Mouse (Mus musculus) heart, embryonic 16.5 days (tissue): ENCODE data around the gene Tmem138. TPM values are rescaled to one million over a fixed set of nuclear protein-coding genes. Genes with fewer than 3 reads are reported as not detected.
A peak's percentile ranks its signal among the peaks of the same experiment; 100 is the strongest.
"Not testable (repeated sequence)": the region's sequence is repeated elsewhere in the genome, so short reads cannot be mapped to it uniquely, and the experiment has no call there.

Experiments
- ATAC-seq: fragments of 200-750 bp; cut with Nextera tagmentation; replicated peaks from 2 replicates; pipeline ENCODE4 v1.8.0; 2017; ENCODE audit warnings: moderate number of reproducible peaks; ENCODE audit not compliant: insufficient read depth, low FRiP score; ENCODE audit errors: extremely low read depth
- H3K27ac ChIP-seq: fragments of 300-500 bp; sonication (generic); 2 replicates; pipeline ENCODE4 v1.5.1; 2014; ENCODE audit warnings: mild to moderate bottlenecking, low read length, control low read depth, moderate library complexity
- H3K27me3 ChIP-seq: fragments of 300-500 bp; sonication (generic); 2 replicates; pipeline ENCODE4 v1.6.1; 2014; ENCODE audit warnings: low read length, mixed read lengths; ENCODE audit not compliant: control insufficient read depth, insufficient read depth
- H3K36me3 ChIP-seq: fragments of 300-500 bp; sonication (generic); 2 replicates; pipeline ENCODE4 v1.6.1; 2014; ENCODE audit not compliant: control insufficient read depth, insufficient read depth
- H3K4me1 ChIP-seq: fragments of 300-500 bp; sonication (generic); 2 replicates; pipeline ENCODE4 v1.6.1; 2014; ENCODE audit warnings: low read length, mixed read lengths; ENCODE audit not compliant: control insufficient read depth, insufficient read depth
- H3K4me2 ChIP-seq: fragments of 300-500 bp; sonication (generic); 2 replicates; pipeline ENCODE4 v1.6.1; 2014; ENCODE audit warnings: low read depth, mild to moderate bottlenecking, control low read depth, low read length
- H3K4me3 ChIP-seq: fragments of 300-500 bp; sonication (generic); 2 replicates; pipeline ENCODE4 v1.5.1; 2014; ENCODE audit warnings: mild to moderate bottlenecking, control low read depth, low read length
- H3K9ac ChIP-seq: fragments of 300-500 bp; sonication (generic); 2 replicates; pipeline ENCODE4 v1.6.1; 2014; ENCODE audit warnings: low read length, control low read depth
- H3K9me3 ChIP-seq: fragments of 300-500 bp; sonication (generic); replicated peaks from 2 replicates; pipeline ENCODE4 v1.6.1; 2016; ENCODE audit warnings: low read length; ENCODE audit not compliant: control insufficient read depth
- WGBS: fragments of 180-500 bp; shearing (Covaris S2); extraction: QIAGEN DNeasy Blood & Tissue Kit; methylation state at CpG from one replicate; pipeline ENCODE4 v1.1.7; 2014; 5-methylcytosine and 5-hydroxymethylcytosine counted together
- polyA plus RNA-seq: library from polyadenylated mRNA; unstranded; fragments of >200 nt; fragmentation: Nextera tagmentation; extraction: Ambion mirVana; gene quantifications from 2 replicates; pipeline ENCODE4 v1.2.1, GENCODE M21; 2015

Gene Tmem138
- polyA plus RNA-seq, 1 experiment from 2014 or later, result 25.1 TPM

DNA sequence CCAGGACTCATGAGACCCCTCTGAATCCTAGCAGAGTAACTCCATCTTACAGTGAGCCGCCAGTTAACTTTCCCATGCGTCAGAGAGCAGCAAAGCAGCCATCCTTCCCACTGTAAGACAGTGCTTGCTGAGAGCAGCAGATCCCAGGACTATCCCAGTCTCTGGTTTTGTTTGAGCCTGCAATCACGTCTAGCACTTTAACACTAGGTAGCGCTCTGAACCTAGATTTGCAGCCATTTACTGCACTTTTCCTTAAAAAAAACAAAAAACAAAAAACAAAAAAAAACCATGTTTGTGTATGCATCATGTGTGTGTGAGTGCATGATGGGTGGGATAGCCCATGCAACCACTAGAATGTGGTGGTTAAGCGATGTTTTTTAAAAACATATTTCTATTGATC lies 17.1 kb downstream of the Tmem138 start:
- Histone ChIP-seq H3K27me3 (no peaks in the 10 kb centered on the region), H3K36me3 (no peaks in the 10 kb centered on the region), H3K4me1 (peaks cover 8% of the 10 kb centered on the region), H3K9me3 (no peaks in the 10 kb centered on the region), H3K27ac (no peak overlapping the region), H3K9ac (no peak overlapping the region), H3K4me3 (no peak overlapping the region), H3K4me2 (no peak overlapping the region)
- ATAC-seq, result no peak
- WGBS, result 34% methylated on average over 5 of the region's 5 CpGs

DNA sequence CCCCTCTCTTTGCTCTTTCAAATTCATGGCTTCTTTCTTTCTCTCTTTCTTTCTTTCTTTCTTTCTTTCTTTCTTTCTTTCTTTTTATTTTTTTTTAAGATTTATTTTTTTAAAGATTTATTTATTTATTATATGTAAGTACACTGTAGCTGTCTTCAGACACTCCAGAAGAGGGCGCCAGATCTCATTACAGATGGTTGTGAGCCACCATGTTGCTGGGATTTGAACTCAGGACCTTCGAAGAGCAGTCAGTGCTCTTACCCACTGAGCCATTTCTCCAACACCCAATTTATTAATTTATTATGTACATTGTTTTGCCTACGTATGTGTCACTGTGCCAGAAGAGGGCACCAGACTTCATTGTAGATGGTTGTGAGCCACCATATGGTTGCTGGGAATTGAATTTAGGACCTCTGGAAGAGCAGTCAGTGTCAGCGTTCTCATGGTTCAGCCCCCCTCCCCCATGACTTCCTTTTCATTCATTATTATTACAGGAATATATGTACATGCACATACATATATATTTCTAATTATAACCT lies 19.3 kb downstream of the Tmem138 start:
- H3K36me3 ChIP-seq, H3K9me3 ChIP-seq, ATAC-seq, H3K27ac ChIP-seq, H3K27me3 ChIP-seq, H3K9ac ChIP-seq, H3K4me1 ChIP-seq, H3K4me2 ChIP-seq, H3K4me3 ChIP-seq: not testable (repeated sequence)
- 77% methylated on average over 4 of the region's 4 CpGs for WGBS

DNA sequence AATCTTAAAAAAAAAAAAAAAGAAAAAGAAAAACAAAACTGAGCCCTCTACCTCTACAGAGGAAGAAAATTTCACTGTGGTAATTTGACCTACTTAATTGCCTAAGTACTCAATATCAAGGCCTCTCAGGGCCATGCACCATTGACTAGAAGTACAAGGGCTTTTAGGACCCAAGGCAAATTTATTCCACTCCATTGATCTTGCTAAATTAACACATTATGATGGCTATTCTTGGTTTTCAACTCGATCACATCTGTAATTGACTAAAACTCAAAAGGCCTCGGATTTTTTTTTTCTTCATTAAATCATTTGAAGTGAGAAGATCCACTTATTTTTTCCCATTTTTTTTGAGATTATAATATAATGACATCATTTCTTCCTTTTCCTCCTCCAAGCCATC lies 19.7 kb downstream of the Tmem138 start:
- Histone ChIP-seq H3K4me1 (peaks cover 8% of the 10 kb centered on the region), H3K27ac (no peak overlapping the region), H3K36me3 (no peaks in the 10 kb centered on the region), H3K9me3 (no peaks in the 10 kb centered on the region), H3K4me2 (no peak overlapping the region), H3K9ac (no peak overlapping the region), H3K4me3 (no peak overlapping the region), H3K27me3 (no peaks in the 10 kb centered on the region)
- no peak for ATAC-seq
- WGBS, result 75% methylated on average over 2 of the region's 2 CpGs

DNA sequence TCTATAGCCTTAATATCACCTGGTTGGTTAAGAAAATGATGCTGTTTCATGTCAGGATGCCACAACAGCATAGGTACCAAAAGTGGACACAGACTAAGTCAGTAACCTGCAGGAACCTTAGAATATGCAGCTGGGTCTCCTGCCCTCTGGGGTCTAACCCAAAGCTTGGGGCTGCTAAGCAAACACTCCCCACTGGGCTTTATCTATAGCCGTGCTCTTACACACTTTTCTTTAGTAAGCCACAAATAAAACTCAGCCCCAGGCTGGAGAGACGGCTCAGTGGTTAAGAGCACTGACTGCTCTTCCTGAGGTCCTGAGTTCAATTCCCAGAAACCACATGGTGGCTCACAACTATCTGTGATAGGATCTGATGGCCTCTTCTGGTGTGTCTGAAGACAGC lies 20.2 kb downstream of the Tmem138 start:
- H3K36me3 ChIP-seq, result no peaks in the 10 kb centered on the region
- WGBS, result 59% methylated on average over 2 of the region's 2 CpGs

DNA sequence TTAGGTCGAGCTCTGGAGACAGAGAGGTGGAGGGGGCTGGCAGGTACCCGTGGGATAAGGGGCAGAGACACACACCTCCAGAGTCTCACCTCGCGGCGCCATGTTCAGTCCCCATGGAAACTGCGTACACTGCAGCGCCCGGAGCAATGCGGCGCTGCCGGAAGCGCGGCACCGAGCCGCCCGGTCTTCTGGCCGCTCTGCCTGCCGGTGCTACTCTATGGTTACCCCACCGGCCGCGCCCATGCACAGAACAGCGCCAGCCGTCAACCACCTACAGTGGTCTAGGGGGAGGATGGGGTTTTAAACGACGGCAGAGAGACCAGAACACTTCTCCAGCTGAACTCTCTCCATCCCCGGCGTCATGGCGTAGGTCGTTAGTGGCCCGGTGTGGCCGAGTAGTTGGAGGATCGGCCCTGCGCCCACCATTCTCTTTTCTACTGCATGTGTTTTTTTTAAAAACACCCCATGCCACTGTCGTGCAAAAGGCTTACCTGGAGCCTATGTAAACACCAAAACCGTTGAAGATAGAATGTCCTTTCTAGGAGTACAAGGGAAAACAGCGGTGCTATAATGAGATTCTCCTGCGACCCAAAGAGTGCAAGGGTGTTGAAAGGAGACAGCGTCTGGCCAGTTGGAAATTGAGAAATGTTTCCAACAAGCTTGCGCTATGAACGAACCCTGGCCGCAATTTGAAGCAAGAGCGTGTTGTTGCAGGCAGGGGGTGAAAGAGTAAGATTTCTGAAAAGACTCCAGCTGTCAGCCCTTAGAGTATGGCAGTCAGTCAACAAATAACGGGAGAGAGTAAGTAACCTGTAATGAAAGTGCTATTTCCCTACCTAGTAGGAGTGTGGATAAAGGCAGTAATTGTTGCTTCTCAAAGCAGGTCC lies 21.3 kb downstream of the Tmem138 start, which contains the start of gene Tmem216:
Tmem216 (minus strand) TSS at position 615 of the 887 bp plus-strand sequence.
- H3K4me2 ChIP-seq, result peak within 1 kb of the TSS; percentile 85
- H3K27me3 ChIP-seq, result no peaks in the 10 kb centered on the region
- WGBS, result 1% methylated on average over 43 of the region's 43 CpGs
- peak within 1 kb of the TSS; percentile 74 for H3K4me3 ChIP-seq
- H3K4me1 ChIP-seq, result 0 out of 2 replicates have a peak, but pooled peaks cover 2% of the 10 kb centered on the region
- peak; percentile 94 for ATAC-seq
- H3K9ac ChIP-seq, result peak within 1 kb of the TSS; percentile 85
- H3K9me3 ChIP-seq, result no peaks in the 10 kb centered on the region
- peak within 1 kb of the TSS; percentile 80 for H3K27ac ChIP-seq
- H3K36me3 ChIP-seq, result peaks cover 7% of the 10 kb centered on the region; the same call in 1 of the 2 replicates

More for the DNA sequence above, 20.2 kb downstream of the Tmem138 start:
- ATAC-seq, result no peak
- Histone ChIP-seq H3K9ac (no peak overlapping the region), H3K4me2 (no peak overlapping the region), H3K27ac (no peak overlapping the region), H3K9me3 (no peaks in the 10 kb centered on the region), H3K4me1 (peaks cover 8% of the 10 kb centered on the region), H3K27me3 (no peaks in the 10 kb centered on the region), H3K4me3 (no peak overlapping the region)

DNA sequence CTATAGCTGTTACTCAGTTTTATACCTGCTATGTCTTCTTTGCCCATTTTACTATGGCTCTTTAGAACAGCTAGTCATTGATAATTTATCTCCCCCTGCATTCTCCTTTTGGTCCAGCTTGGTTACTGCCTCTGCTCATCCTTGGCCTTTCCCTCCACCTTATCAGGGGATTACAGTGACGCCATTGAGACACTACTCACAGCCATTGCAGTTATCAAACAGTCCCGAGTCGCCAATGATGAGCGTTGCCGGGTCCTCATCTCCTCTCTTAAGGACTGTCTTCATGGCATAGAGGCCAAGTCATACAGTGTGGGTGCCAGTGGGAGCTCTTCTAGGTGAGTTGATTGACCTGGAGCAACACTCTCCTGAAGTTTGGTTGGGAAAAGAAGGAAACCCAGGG lies 37.7 kb downstream of the Tmem138 start:
- WGBS, result 84% methylated on average over 5 of the region's 5 CpGs
- Histone ChIP-seq H3K27ac (no peak overlapping the region), H3K4me2 (no peak overlapping the region), H3K4me3 (no peak overlapping the region), H3K27me3 (no peaks in the 10 kb centered on the region), H3K9ac (no peak overlapping the region), H3K4me1 (no peaks in the 10 kb centered on the region), H3K9me3 (no peaks in the 10 kb centered on the region), H3K36me3 (peaks cover 70% of the 10 kb centered on the region)
- ATAC-seq, result no peak

DNA sequence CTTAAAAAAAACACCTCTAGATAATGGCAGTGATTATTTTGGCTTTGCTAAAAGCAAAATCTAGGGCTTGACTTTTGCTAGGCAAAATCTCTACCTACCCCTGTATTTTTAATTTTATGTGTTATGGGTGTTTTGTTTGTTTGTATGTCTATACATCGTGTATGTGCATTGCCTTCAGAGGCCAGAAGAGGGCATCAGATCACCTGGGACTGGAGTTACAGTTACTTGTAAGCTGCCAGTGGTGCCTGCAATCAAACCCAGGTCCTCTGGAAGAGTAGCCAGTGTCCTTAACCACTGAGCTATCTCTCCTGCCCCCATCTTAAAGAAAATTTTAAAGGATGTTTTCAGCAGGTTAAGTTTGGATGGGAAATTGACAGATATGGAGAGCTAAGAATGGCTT lies 47.1 kb downstream of the Tmem138 start:
- H3K9ac ChIP-seq, result no peak overlapping the region
- no peak overlapping the region for H3K27ac ChIP-seq
- WGBS, result 94% methylated on average over 1 of the region's 1 CpGs
- H3K4me3 ChIP-seq, result no peak overlapping the region
- no peak for ATAC-seq
- H3K36me3 ChIP-seq, result peaks cover 37% of the 10 kb centered on the region
- peaks cover 9% of the 10 kb centered on the region for H3K4me1 ChIP-seq
- no peak overlapping the region for H3K4me2 ChIP-seq
- H3K27me3 ChIP-seq, result no peaks in the 10 kb centered on the region
- no peaks in the 10 kb centered on the region for H3K9me3 ChIP-seq

DNA sequence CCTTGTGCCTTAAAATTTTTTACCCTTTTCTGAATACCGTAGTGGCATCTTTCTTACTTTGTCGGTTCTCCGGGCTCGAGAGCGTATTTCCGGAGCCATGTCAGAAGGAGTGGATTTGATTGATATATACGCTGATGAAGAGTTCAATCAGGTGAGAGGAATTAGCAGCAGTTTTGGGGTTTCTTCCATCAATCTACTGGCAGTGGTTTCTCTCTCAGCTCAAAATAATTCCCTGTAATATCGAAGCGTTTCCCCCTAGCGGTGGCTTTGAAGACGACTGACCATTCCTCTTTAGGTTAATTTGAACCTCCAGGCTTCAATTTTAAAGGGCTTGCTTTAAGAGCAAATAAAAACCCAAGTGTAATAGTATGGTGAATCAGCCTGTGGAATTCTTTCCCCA lies 51.3 kb downstream of the Tmem138 start, which contains the start of gene Sdhaf2:
Sdhaf2 (minus strand) TSS at position 233 of the 400 bp plus-strand sequence.
- peak within 1 kb of the TSS; percentile 75 for H3K4me2 ChIP-seq

More for the DNA sequence above, 51.3 kb downstream of the Tmem138 start, which contains the start of gene Sdhaf2:
- peak within 1 kb of the TSS; percentile 96 for H3K4me3 ChIP-seq
- WGBS, result under 1% methylated on average over 11 of the region's 11 CpGs
- no peaks in the 10 kb centered on the region for H3K9me3 ChIP-seq
- H3K27me3 ChIP-seq, result no peaks in the 10 kb centered on the region
- H3K27ac ChIP-seq, result peak within 1 kb of the TSS; percentile 99
- ATAC-seq, result no peak
- H3K9ac ChIP-seq, result peak within 1 kb of the TSS; percentile 100
- peaks cover 14% of the 10 kb centered on the region for H3K4me1 ChIP-seq
- H3K36me3 ChIP-seq, result peaks cover 14% of the 10 kb centered on the region
